Mouse (Mus musculus) kidney, postnatal 0 days (tissue): ENCODE measurements at regions not wholly inside any gene's neighbourhood (a gene's known extent, or its start where the extent isn't known, plus 50 kb on each side); places are given as distances from the start of the nearest gene placed in this dataset.

Source experiments
- ATAC-seq: fragments of 200-750 bp; cut with Nextera tagmentation; replicated peaks from 2 replicates; pipeline ENCODE4 v1.8.0; 2017; ENCODE audit warnings: low read depth, moderate number of reproducible peaks, moderate TSS enrichment, moderate library complexity; ENCODE audit not compliant: low FRiP score
- DNase-seq: peaks from one replicate; pipeline ENCODE4 v3.0.0-alpha.2; 2016; ENCODE audit warnings: low spot score
- H3K27ac ChIP-seq: fragments of 300-500 bp; sonication (generic); 2 replicates; pipeline ENCODE4 v1.5.1; 2014; ENCODE audit warnings: mild to moderate bottlenecking
- H3K27me3 ChIP-seq: fragments of 300-500 bp; sonication (generic); 2 replicates; pipeline ENCODE4 v1.6.1; 2014; ENCODE audit warnings: low read length, mixed read lengths; ENCODE audit not compliant: insufficient read depth
- H3K36me3 ChIP-seq: fragments of 300-500 bp; sonication (generic); 2 replicates; pipeline ENCODE4 v1.6.1; 2014; ENCODE audit warnings: low read length, mixed read lengths; ENCODE audit not compliant: insufficient read depth
- H3K4me1 ChIP-seq: fragments of 300-500 bp; sonication (generic); replicated peaks from 2 replicates; pipeline ENCODE4 v1.6.1; 2014; ENCODE audit warnings: antibody characterized with exemption, low read length, mixed read lengths; ENCODE audit not compliant: insufficient read depth
- H3K4me2 ChIP-seq: fragments of 300-500 bp; sonication (generic); 2 replicates; pipeline ENCODE4 v1.6.1; 2014; ENCODE audit warnings: mild to moderate bottlenecking, low read length, moderate library complexity, mixed read lengths
- H3K4me3 ChIP-seq: fragments of 300-500 bp; sonication (generic); replicated peaks from 2 replicates; pipeline ENCODE4 v1.5.1; 2014; ENCODE audit warnings: low read depth, low read length
- H3K9ac ChIP-seq: fragments of 300-500 bp; sonication (generic); 2 replicates; pipeline ENCODE4 v1.6.1; 2014; ENCODE audit warnings: low read depth, low read length
- H3K9me3 ChIP-seq: fragments of 300-500 bp; sonication (generic); replicated peaks from 2 replicates; pipeline ENCODE4 v1.6.1; 2016; ENCODE audit warnings: low read length, inconsistent platforms, mixed read lengths
- CTCF ChIP-seq: IDR thresholded peaks from 2 replicates; pipeline ENCODE4 v1.5.1; 2016; ENCODE audit warnings: antibody characterized with exemption, low read depth, mild to moderate bottlenecking, moderate library complexity
- whole genome bisulfite sequencing: fragments of 180-500 bp; shearing (Covaris S2); extraction: QIAGEN DNeasy Blood & Tissue Kit; methylation state at CpG from one replicate; pipeline ENCODE4 v1.1.7; 2014; 5-methylcytosine and 5-hydroxymethylcytosine counted together

GRCm38 (mm10) chr5:45291752-45292151 is 158.3 kb downstream of the Qdpr start:
- Histone ChIP-seq H3K27ac (0 out of 2 replicates have a peak overlapping the region, but pooled peaks have one; percentile 19), H3K36me3 (no peaks in the 10 kb centered on the region), H3K9ac (no peak overlapping the region), H3K4me1 (no peaks in the 10 kb centered on the region), H3K4me3 (no peak overlapping the region), H3K27me3 (no peaks in the 10 kb centered on the region), H3K9me3 (no peaks in the 10 kb centered on the region), H3K4me2 (no peak overlapping the region)
- DNase-seq (no peak), ATAC-seq (no peak)
- TF ChIP-seq CTCF: no peak
- 94% methylated on average over 1 of the region's 1 CpGs for WGBS

- ATAC-seq: no peak
- 97% methylated on average over 3 of the region's 3 CpGs for WGBS
- H3K4me3 ChIP-seq: no peak overlapping the region
Measured at GRCm38 (mm10) chr5:45291276-45291675, 158.8 kb downstream of the Qdpr start.

GRCm38 (mm10) chr5:45286454-45286853 is 163.6 kb downstream of the Qdpr start:
- Histone ChIP-seq H3K9ac (no peak overlapping the region), H3K4me2 (no peak overlapping the region), H3K36me3 (no peaks in the 10 kb centered on the region), H3K27ac (no peak overlapping the region), H3K9me3 (no peaks in the 10 kb centered on the region), H3K27me3 (no peaks in the 10 kb centered on the region), H3K4me3 (no peak overlapping the region), H3K4me1 (0 out of 2 replicates have a peak, but pooled peaks cover 2% of the 10 kb centered on the region)
- ATAC-seq: no peak
- TF ChIP-seq CTCF: no peak
- DNase-seq: no peak
- WGBS: 82% methylated on average over 8 of the region's 8 CpGs

More at GRCm38 (mm10) chr5:45291276-45291675, 158.8 kb downstream of the Qdpr start:
- peak overlapping the region; percentile 19; the same call in 1 of the 2 replicates for H3K27ac ChIP-seq
- H3K4me1 ChIP-seq: no peaks in the 10 kb centered on the region
- H3K36me3 ChIP-seq: no peaks in the 10 kb centered on the region
- H3K27me3 ChIP-seq: no peaks in the 10 kb centered on the region
- H3K9me3 ChIP-seq: no peaks in the 10 kb centered on the region
- TF ChIP-seq CTCF: no peak
- no peak overlapping the region for H3K4me2 ChIP-seq
- no peak overlapping the region for H3K9ac ChIP-seq
- DNase-seq: no peak

GRCm38 (mm10) chr5:45284680-45285079 is 165.4 kb downstream of the Qdpr start:
- no peaks in the 10 kb centered on the region for H3K36me3 ChIP-seq
- ATAC-seq: no peak
- H3K27me3 ChIP-seq: no peaks in the 10 kb centered on the region
- no peak overlapping the region for H3K4me3 ChIP-seq
- no peak overlapping the region for H3K9ac ChIP-seq
- no peak for TF ChIP-seq CTCF
- 0 out of 2 replicates have a peak overlapping the region, but pooled peaks have one; percentile 54 for H3K27ac ChIP-seq
- DNase-seq: peak; percentile 68
- no peaks in the 10 kb centered on the region for H3K9me3 ChIP-seq
- no peak overlapping the region for H3K4me2 ChIP-seq
- H3K4me1 ChIP-seq: 0 out of 2 replicates have a peak, but pooled peaks cover 2% of the 10 kb centered on the region

GRCm38 (mm10) chr5:45283908-45284415 is 166.1 kb downstream of the Qdpr start:
- H3K4me3 ChIP-seq: no peak overlapping the region
- H3K4me2 ChIP-seq: no peak overlapping the region
- no peaks in the 10 kb centered on the region for H3K36me3 ChIP-seq
- H3K4me1 ChIP-seq: 0 out of 2 replicates have a peak, but pooled peaks cover 2% of the 10 kb centered on the region
- no peak overlapping the region for H3K9ac ChIP-seq
- TF ChIP-seq CTCF: no peak
- DNase-seq: no peak
- H3K27me3 ChIP-seq: no peaks in the 10 kb centered on the region
- 0 out of 2 replicates have a peak overlapping the region, but pooled peaks have one; percentile 37 for H3K27ac ChIP-seq
- H3K9me3 ChIP-seq: no peaks in the 10 kb centered on the region
- no peak for ATAC-seq
- 41% methylated on average over 2 of the region's 2 CpGs for WGBS

- no peak for TF ChIP-seq CTCF
- 0 out of 2 replicates have a peak, but pooled peaks cover 2% of the 10 kb centered on the region for H3K4me1 ChIP-seq
- H3K4me3 ChIP-seq: no peak overlapping the region
- no peaks in the 10 kb centered on the region for H3K36me3 ChIP-seq
- H3K4me2 ChIP-seq: no peak overlapping the region
- WGBS: 24% methylated on average over 9 of the region's 9 CpGs
- DNase-seq: peak; percentile 94
- no peaks in the 10 kb centered on the region for H3K9me3 ChIP-seq
- H3K27ac ChIP-seq: no peak overlapping the region
- no peak overlapping the region for H3K9ac ChIP-seq
- peak; percentile 80 for ATAC-seq
- H3K27me3 ChIP-seq: no peaks in the 10 kb centered on the region
Measured at GRCm38 (mm10) chr5:45282207-45282930, 167.7 kb downstream of the Qdpr start.
